Mouse (Mus musculus): ENCODE results near the gene Fam25c. TPM values are rescaled to one million over a fixed set of nuclear protein-coding genes. Genes with fewer than 3 reads are reported as not detected.
"Not testable (repeated sequence)": the region's sequence is repeated elsewhere in the genome, so short reads cannot be mapped to it uniquely, and the experiment has no call there.

Gene Fam25c
- polyA plus RNA-seq, 1 experiment from 2014 or later, result not detected

DNA sequence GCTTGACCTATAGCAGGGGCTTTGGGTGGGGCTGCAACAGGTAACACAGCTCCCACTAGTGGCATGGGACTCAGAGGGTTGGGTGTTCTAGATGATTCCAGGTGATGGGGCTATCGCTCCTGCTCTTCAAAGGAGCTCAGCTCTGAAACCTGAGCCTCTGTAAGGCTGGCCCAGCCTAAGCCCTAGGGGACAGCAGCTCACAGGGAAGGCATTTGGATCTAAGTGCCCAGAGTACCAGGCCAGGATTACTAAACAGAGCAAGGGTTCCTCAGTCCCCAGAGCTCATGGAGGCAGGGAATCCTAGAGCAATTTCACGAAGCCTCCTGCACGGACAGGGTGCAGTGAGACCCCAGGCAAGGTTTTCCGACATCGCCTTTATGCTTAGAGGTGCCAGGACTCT, 20.7 kb upstream of the Fam25c start:
- H3K27me3 ChIP-seq, result no peaks in the 10 kb centered on the region
- H3K36me3 ChIP-seq, result no peaks in the 10 kb centered on the region
- peak overlapping the region; percentile 4; the same call in 1 of the 2 replicates for H3K4me2 ChIP-seq
- no peak overlapping the region for H3K27ac ChIP-seq
- peaks cover 26% of the 10 kb centered on the region for H3K4me1 ChIP-seq (replicated peaks)
- H3K9ac ChIP-seq, result no peak overlapping the region
- WGBS, result 85% methylated on average over 5 of the region's 5 CpGs
- no peak overlapping the region; the same call in 1 of the 2 replicates for H3K4me3 ChIP-seq
- H3K9me3 ChIP-seq, result no peaks in the 10 kb centered on the region
- no peak for ATAC-seq (ENCODE audit: low FRiP score)

DNA sequence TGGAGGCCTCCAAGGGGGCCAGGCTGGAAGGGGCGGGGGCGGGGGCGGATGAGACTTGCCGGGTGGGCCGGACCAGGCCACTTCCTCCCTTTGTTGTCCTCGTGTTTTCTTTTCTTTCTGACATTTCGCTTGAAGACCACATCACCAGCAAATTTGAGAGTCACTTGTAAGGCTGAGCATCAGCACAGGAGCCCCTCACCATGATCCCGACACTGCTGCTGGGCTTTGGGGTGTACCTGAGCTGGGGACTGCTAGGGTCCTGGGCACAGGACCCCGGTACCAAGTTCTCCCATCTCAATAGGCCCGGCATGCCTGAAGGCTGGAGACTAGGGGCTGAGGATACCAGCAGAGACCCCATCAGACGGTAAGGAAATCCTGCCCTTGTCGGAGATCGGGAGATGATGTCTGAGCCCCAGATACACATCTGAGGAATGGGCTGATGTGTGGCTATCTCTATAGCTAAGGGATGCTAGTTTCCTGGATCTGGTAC, 20.2 kb upstream of the Fam25c start, which contains the start of gene Mmrn2:
Mmrn2 (plus strand) TSS at position 51 of the 490 bp plus-strand sequence.
- Histone ChIP-seq H3K9ac (peak within 1 kb of the TSS; percentile 49; the same call in 1 of the 2 replicates), H3K4me1 (replicated peaks) (peaks cover 26% of the 10 kb centered on the region), H3K4me2 (peak within 1 kb of the TSS; percentile 26), H3K36me3 (no peaks in the 10 kb centered on the region), H3K4me3 (peak within 1 kb of the TSS; percentile 14), H3K9me3 (no peaks in the 10 kb centered on the region), H3K27me3 (no peaks in the 10 kb centered on the region), H3K27ac (peak within 1 kb of the TSS; percentile 55; the same call in 1 of the 2 replicates)
- ATAC-seq (ENCODE audit: low FRiP score), result no peak
- WGBS, result 82% methylated on average over 13 of the region's 13 CpGs

GRCm38 (mm10) chr14:34374577-34374976, 19.3 kb upstream of the Fam25c start, which contains the start of gene Sncg:
Gene Sncg (minus strand): TSS chr14:34374789.
- Histone ChIP-seq H3K9me3 (no peaks in the 10 kb centered on the region), H3K4me1 (replicated peaks) (peaks cover 26% of the 10 kb centered on the region), H3K4me3 (peak within 1 kb of the TSS; percentile 14), H3K9ac (peak within 1 kb of the TSS; percentile 49), H3K27me3 (no peaks in the 10 kb centered on the region), H3K27ac (peak within 1 kb of the TSS; percentile 55; the same call in 1 of the 2 replicates), H3K4me2 (peak within 1 kb of the TSS; percentile 26), H3K36me3 (no peaks in the 10 kb centered on the region)
- WGBS, result 22% methylated on average over 10 of the region's 10 CpGs
- peak; percentile 36 for ATAC-seq (ENCODE audit: low FRiP score)

DNA sequence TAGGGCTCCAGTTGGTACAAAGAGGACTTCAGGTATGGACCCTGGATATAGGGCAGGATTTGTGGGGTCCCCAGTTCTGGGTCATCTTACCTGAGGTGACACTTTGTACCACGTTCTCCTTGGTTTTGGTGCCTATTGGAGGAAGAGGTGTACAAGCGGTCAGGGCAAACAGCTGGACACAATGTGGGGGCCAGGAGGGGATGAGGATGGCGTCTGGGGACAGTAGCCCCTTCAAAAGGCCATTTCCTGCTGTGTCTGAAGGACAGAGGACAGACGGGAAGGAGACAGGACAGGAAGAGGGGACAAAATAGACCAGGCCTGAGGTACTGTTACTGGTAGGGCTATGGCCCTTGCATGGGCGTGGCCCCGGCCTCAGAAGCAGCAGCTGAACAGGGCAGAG, 18.3 kb upstream of the Fam25c start:
- Histone ChIP-seq H3K36me3 (no peaks in the 10 kb centered on the region), H3K27ac (0 out of 2 replicates have a peak overlapping the region, but pooled peaks have one; percentile 55), H3K4me1 (replicated peaks) (peaks cover 20% of the 10 kb centered on the region), H3K4me3 (peak overlapping the region; percentile 14), H3K9me3 (no peaks in the 10 kb centered on the region), H3K9ac (peak overlapping the region; percentile 49), H3K4me2 (peak overlapping the region; percentile 26), H3K27me3 (no peaks in the 10 kb centered on the region)
- WGBS, result 82% methylated on average over 6 of the region's 6 CpGs
- ATAC-seq (ENCODE audit: low FRiP score), result no peak

DNA sequence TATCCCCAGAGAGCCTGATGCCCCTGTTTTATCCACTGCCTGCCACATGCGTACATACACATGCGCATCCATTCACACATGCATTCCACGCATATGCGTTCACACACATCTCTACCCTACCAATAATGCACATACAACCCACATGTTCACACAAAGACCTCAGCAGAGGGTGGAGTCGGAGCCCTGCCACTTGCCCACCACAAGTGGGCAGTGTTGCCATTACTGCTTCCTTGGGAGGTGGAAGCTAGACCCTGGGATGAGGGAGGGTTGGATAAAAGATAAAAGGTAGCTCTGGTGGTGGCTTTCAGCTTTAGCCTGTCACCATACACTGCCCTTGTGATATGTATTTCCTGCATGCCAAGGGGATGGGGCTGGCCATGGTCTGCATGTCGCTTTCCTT, 17.4 kb upstream of the Fam25c start:
- Histone ChIP-seq H3K4me1 (replicated peaks) (peaks cover 14% of the 10 kb centered on the region), H3K4me2 (peak overlapping the region; percentile 26), H3K9ac (no peak overlapping the region), H3K27ac (no peak overlapping the region), H3K9me3 (no peaks in the 10 kb centered on the region), H3K27me3 (no peaks in the 10 kb centered on the region), H3K36me3 (no peaks in the 10 kb centered on the region), H3K4me3 (no peak overlapping the region)
- ATAC-seq (ENCODE audit: low FRiP score), result no peak
- 87% methylated on average over 6 of the region's 6 CpGs for WGBS

GRCm38 (mm10) chr14:34371763-34372162, 16.5 kb upstream of the Fam25c start:
- Histone ChIP-seq H3K4me1 (replicated peaks) (peaks cover 14% of the 10 kb centered on the region), H3K4me3 (no peak overlapping the region)

GRCm38 (mm10) chr14:34370921-34371320, 15.7 kb upstream of the Fam25c start:
- Histone ChIP-seq H3K36me3 (no peaks in the 10 kb centered on the region), H3K9me3 (no peaks in the 10 kb centered on the region), H3K27ac (no peak overlapping the region), H3K4me1 (replicated peaks) (peaks cover 14% of the 10 kb centered on the region), H3K4me3 (no peak overlapping the region), H3K9ac (no peak overlapping the region), H3K27me3 (no peaks in the 10 kb centered on the region), H3K4me2 (no peak overlapping the region)
- ATAC-seq (ENCODE audit: low FRiP score), result no peak
- 90% methylated on average over 3 of the region's 3 CpGs for WGBS

More at GRCm38 (mm10) chr14:34371763-34372162, 16.5 kb upstream of the Fam25c start:
- no peak overlapping the region for H3K27ac ChIP-seq
- H3K4me2 ChIP-seq, result no peak overlapping the region
- 81% methylated on average over 2 of the region's 2 CpGs for WGBS
- H3K9ac ChIP-seq, result no peak overlapping the region
- H3K27me3 ChIP-seq, result no peaks in the 10 kb centered on the region
- H3K36me3 ChIP-seq, result no peaks in the 10 kb centered on the region
- H3K9me3 ChIP-seq, result no peaks in the 10 kb centered on the region
- no peak for ATAC-seq (ENCODE audit: low FRiP score)

DNA sequence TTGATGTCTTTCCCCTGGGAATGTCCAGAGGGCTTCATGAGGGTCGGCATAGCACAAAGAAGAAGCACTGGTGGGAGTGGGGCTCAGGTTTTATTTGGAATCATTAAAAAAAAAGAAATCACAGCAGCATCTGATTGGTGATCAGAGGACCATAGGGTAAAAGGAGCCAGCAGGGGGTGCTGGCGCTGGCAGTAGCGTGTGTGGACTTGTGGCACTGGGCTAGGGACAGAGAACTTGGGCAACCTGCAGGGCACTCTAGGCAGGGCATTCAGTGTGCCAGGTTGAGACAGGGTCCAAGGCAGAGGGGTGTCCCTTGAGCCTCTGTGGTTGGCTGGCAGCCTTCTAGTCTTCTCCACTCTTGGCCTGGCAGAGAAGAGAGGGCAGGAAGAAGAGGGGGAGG, 15.0 kb upstream of the Fam25c start:
- 64% methylated on average over 3 of the region's 3 CpGs for WGBS
- Histone ChIP-seq H3K27me3 (no peaks in the 10 kb centered on the region), H3K27ac (no peak overlapping the region), H3K9ac (no peak overlapping the region), H3K4me1 (replicated peaks) (peaks cover 14% of the 10 kb centered on the region), H3K9me3 (no peaks in the 10 kb centered on the region), H3K36me3 (no peaks in the 10 kb centered on the region), H3K4me3 (no peak overlapping the region), H3K4me2 (no peak overlapping the region)
- no peak for ATAC-seq (ENCODE audit: low FRiP score)

DNA sequence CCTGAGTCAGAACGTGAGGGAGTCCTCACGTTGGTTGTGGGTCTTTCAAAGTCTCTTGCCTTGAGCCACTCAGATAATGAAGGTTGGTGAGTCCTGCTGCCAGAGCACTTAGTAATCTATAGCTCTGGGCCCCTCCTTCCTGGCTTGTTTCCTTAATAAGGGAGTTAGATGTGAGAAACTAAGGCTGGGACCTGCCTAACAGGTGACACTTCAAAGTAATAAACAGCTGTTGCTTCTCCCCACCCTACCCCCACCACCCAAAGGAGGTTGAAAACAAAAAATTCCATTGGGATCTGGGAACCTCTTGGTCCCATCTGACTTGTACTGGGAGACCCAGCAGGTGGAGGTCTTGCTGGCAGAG, 9.9 kb upstream of the Fam25c start:
- Histone ChIP-seq H3K4me1 (replicated peaks) (peaks cover 15% of the 10 kb centered on the region), H3K27ac (no peak overlapping the region), H3K9me3 (no peaks in the 10 kb centered on the region), H3K9ac (no peak overlapping the region), H3K36me3 (no peaks in the 10 kb centered on the region), H3K4me3 (no peak overlapping the region), H3K4me2 (no peak overlapping the region), H3K27me3 (0 out of 2 replicates have a peak, but pooled peaks cover 3% of the 10 kb centered on the region)
- no peak for ATAC-seq (ENCODE audit: low FRiP score)
- WGBS, result 92% methylated on average over 2 of the region's 2 CpGs

DNA sequence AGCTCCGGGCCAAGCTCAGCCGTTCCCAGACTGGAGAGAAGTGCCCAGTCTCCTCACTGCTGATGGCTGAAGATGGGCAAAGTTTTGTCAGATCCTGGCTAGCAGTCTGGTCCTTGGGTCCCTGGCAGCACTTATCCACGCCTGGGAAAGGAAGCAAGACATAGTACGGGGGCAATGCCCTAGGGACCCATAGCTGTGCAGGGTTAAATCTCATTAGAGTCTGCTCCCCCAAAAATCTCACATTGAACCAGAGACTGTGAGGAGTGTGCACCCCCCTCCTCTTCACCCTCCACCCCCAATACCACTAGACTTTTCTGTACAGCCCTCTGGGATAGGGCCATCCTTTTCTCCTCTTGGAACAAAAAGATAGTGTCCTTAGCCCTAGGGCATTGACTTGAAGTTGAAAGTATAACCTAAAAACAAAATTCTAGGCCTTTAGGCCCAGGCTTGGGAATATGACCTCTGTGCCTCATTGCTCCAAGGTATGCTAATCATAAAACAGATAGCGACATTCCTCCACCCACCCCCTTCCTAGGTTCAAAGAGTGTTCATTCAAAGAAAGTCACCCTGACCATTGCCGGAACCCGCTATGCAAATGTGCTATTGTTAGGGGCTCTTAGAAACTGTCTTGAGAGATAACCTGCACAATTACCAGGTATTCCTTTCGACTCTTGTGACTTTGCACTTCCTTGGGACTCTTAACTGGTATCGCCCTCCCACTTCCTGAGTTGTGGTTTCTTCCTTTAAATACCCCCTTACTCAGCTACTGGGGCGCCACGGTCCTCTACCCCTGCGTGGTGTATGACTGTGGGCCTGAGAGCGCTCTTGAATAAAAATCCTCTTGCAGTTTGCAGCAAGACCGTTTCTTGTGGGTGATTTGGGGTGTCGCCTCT, 9.3 kb upstream of the Fam25c start:
- Histone ChIP-seq H3K4me2 (peak overlapping the region; percentile 90), H3K4me1 (replicated peaks) (peaks cover 15% of the 10 kb centered on the region), H3K9ac (peak overlapping the region; percentile 78), H3K4me3 (peak overlapping the region; percentile 46), H3K27ac (0 out of 2 replicates have a peak overlapping the region, but pooled peaks have one; percentile 52)
- not testable (repeated sequence) for H3K36me3 ChIP-seq, H3K27me3 ChIP-seq, H3K9me3 ChIP-seq
- peak; percentile 74; the same call in 1 of the 2 replicates for ATAC-seq (ENCODE audit: low FRiP score)
- 79% methylated on average over 15 of the region's 15 CpGs for WGBS

GRCm38 (mm10) chr14:34363490-34364253, 8.4 kb upstream of the Fam25c start:
- Histone ChIP-seq H3K4me2 (peak overlapping the region; percentile 90), H3K4me3 (peak overlapping the region; percentile 46), H3K27me3 (0 out of 2 replicates have a peak, but pooled peaks cover 3% of the 10 kb centered on the region), H3K27ac (0 out of 2 replicates have a peak overlapping the region, but pooled peaks have one; percentile 52), H3K9me3 (no peaks in the 10 kb centered on the region), H3K4me1 (replicated peaks) (peaks cover 15% of the 10 kb centered on the region), H3K9ac (peak overlapping the region; percentile 78), H3K36me3 (no peaks in the 10 kb centered on the region)
- peak; percentile 82 for ATAC-seq (ENCODE audit: low FRiP score)
- 3% methylated on average over 32 of the region's 32 CpGs for WGBS

Data from hindbrain, embryonic 13.5 days (tissue).